In genomic region chr2:45104511-45105055, GRCm38 (mm10) we compare ENCODE assay signal across 9 mouse cellular contexts. TPM values are rescaled to one million over a fixed set of nuclear protein-coding genes. Genes with fewer than 3 reads are reported as not detected.
DNase-seq lines count a peak whose midpoint lies in the region; ATAC-seq and TF ChIP-seq lines count a peak whose summit lies in the region.
"Had no signal": no experiment of that assay in that cellular context is flagged by ENCODE, and none has a peak within 500 bp of the region (broad histone marks: within the 10 kb centered on the region; RNA-seq: fewer than 3 reads in every experiment).

No protein-coding gene starts in this region.

- H3K9me3 ChIP-seq in lung, embryonic 14.5 days (ENCODE audit: low read depth, low read length) = no peaks in the 10 kb centered on the region
- H3K9me3 ChIP-seq in embryonic facial prominence, embryonic 15.5 days (replicated peaks) = no peaks in the 10 kb centered on the region
- no peaks in the 10 kb centered on the region for H3K9me3 ChIP-seq in hindbrain, embryonic 15.5 days
- no peaks in the 10 kb centered on the region for H3K9me3 ChIP-seq in neural tube, embryonic 13.5 days

- H3K4me2 ChIP-seq in lung, embryonic 14.5 days = peak overlapping the region; percentile 83
- H3K4me2 ChIP-seq in embryonic facial prominence, embryonic 15.5 days (replicated peaks) = peak overlapping the region; percentile 44
- peak overlapping the region; percentile 81 for H3K4me2 ChIP-seq in hindbrain, embryonic 15.5 days
- H3K4me2 ChIP-seq in neural tube, embryonic 13.5 days = peak overlapping the region; percentile 78

- peak overlapping the region; percentile 85 for H3K4me3 ChIP-seq in lung, embryonic 14.5 days (ENCODE audit: low read depth, low read length)
- peak overlapping the region; percentile 28; the same call in 1 of the 2 replicates for H3K4me3 ChIP-seq in embryonic facial prominence, embryonic 15.5 days (replicated peaks)
- peak overlapping the region; percentile 8; the same call in 1 of the 2 replicates for H3K4me3 ChIP-seq in hindbrain, embryonic 15.5 days
- H3K4me3 ChIP-seq in neural tube, embryonic 13.5 days = peak overlapping the region; percentile 88

- peak overlapping the region; percentile 100 for H3K9ac ChIP-seq in lung, embryonic 14.5 days
- H3K9ac ChIP-seq in embryonic facial prominence, embryonic 15.5 days = 0 out of 2 replicates have a peak overlapping the region, but pooled peaks have one; percentile 4
- peak overlapping the region; percentile 17; the same call in 1 of the 2 replicates for H3K9ac ChIP-seq in hindbrain, embryonic 15.5 days
- peak overlapping the region; percentile 64 for H3K9ac ChIP-seq in neural tube, embryonic 13.5 days

- peak overlapping the region; percentile 99 for H3K27ac ChIP-seq in lung, embryonic 14.5 days (ENCODE audit: low read depth)
- peak overlapping the region; percentile 55; the same call in 1 of the 2 replicates for H3K27ac ChIP-seq in embryonic facial prominence, embryonic 15.5 days (replicated peaks)
- peak overlapping the region; percentile 62 for H3K27ac ChIP-seq in hindbrain, embryonic 15.5 days (replicated peaks)
- peak overlapping the region; percentile 76 for H3K27ac ChIP-seq in neural tube, embryonic 13.5 days (replicated peaks)

- DNase-seq in lung, embryonic 14.5 days = peak; percentile 27
- no peak for DNase-seq in lung, postnatal 25 days (ENCODE audit: low spot score)
- no peak for DNase-seq in cerebellum, postnatal 25 days
- no peak for DNase-seq in layer of hippocampus, postnatal 14 days (ENCODE audit: low spot score in 2 of 2)
- no peak for DNase-seq in adrenal gland, postnatal 4 days (ENCODE audit: low spot score in 2 of 2)
- DNase-seq: kidney, postnatal 25 days had no signal

- peaks cover 48% of the 10 kb centered on the region for H3K36me3 ChIP-seq in lung, embryonic 14.5 days (ENCODE audit: insufficient read depth)
- no peaks in the 10 kb centered on the region for H3K36me3 ChIP-seq in embryonic facial prominence, embryonic 15.5 days
- no peaks in the 10 kb centered on the region for H3K36me3 ChIP-seq in hindbrain, embryonic 15.5 days
- H3K36me3 ChIP-seq in neural tube, embryonic 13.5 days = no peaks in the 10 kb centered on the region

- 0 out of 2 replicates have a peak, but pooled peaks have one; percentile 8 for TF ChIP-seq CTCF in lung, embryonic 14.5 days (IDR thresholded peaks at IDR 0.05; ENCODE audit: low read depth)

- H3K27me3 ChIP-seq in lung, embryonic 14.5 days (ENCODE audit: insufficient read depth, low read length) = 0 out of 2 replicates have a peak, but pooled peaks cover 2% of the 10 kb centered on the region
- peaks cover 4% of the 10 kb centered on the region; the same call in 1 of the 2 replicates for H3K27me3 ChIP-seq in embryonic facial prominence, embryonic 15.5 days
- H3K27me3 ChIP-seq in hindbrain, embryonic 15.5 days = no peaks in the 10 kb centered on the region
- no peaks in the 10 kb centered on the region for H3K27me3 ChIP-seq in neural tube, embryonic 13.5 days

- 22% methylated on average over 7 of the region's 7 CpGs for WGBS in lung, embryonic 14.5 days
- WGBS in embryonic facial prominence, embryonic 15.5 days = 30% methylated on average over 7 of the region's 7 CpGs
- WGBS in hindbrain, embryonic 15.5 days = 8% methylated on average over 7 of the region's 7 CpGs
- WGBS in neural tube, embryonic 13.5 days = 8% methylated on average over 7 of the region's 7 CpGs

- peaks cover 28% of the 10 kb centered on the region for H3K4me1 ChIP-seq in lung, embryonic 14.5 days (ENCODE audit: insufficient read depth)
- peaks cover 33% of the 10 kb centered on the region for H3K4me1 ChIP-seq in embryonic facial prominence, embryonic 15.5 days
- peaks cover 64% of the 10 kb centered on the region for H3K4me1 ChIP-seq in hindbrain, embryonic 15.5 days (replicated peaks)
- H3K4me1 ChIP-seq in neural tube, embryonic 13.5 days (replicated peaks) = peaks cover 88% of the 10 kb centered on the region

- ATAC-seq in lung, embryonic 14.5 days (ENCODE audit: insufficient read depth) = no peak
- no peak for ATAC-seq in embryonic facial prominence, embryonic 15.5 days (ENCODE audit: insufficient number of reproducible peaks, low FRiP score, low TSS enrichment, low read depth)
- no peak for ATAC-seq in hindbrain, embryonic 15.5 days (ENCODE audit: low FRiP score, low read depth)
- no peak for ATAC-seq in neural tube, embryonic 13.5 days (ENCODE audit: low read depth)

RNA-seq across cellular contexts. Expression of gene Zeb2, which starts 12.6 kb away (rescaled TPM):
- polyA plus RNA-seq in lung, embryonic 14.5 days (2014; fragmentation: Nextera tagmentation; extraction: Ambion mirVana) = 90.1 and 90.4 TPM in 2 replicates
- polyA plus RNA-seq in embryonic facial prominence, embryonic 15.5 days (2015; fragmentation: Nextera tagmentation; extraction: Ambion mirVana) = 69.8 and 71.2 TPM in 2 replicates
- polyA plus RNA-seq in hindbrain, embryonic 15.5 days (2015; fragmentation: Nextera tagmentation; extraction: Ambion mirVana) = 37.0 and 38.0 TPM in 2 replicates
- 48.9 and 55.7 TPM in 2 replicates for polyA plus RNA-seq in neural tube, embryonic 13.5 days (2015; fragmentation: Nextera tagmentation; extraction: Ambion mirVana)
- 100 to 1,000 TPM; 345 to 384 TPM for total RNA-seq in layer of hippocampus, postnatal 14 days (2021)
- 100 to 1,000 TPM; 169 to 173 TPM for total RNA-seq in adrenal gland, postnatal 4 days (2021)

Comparison
In these comparisons a context has a peak if more than half of its experiments do, and no peak if none do; other contexts are left out.
1. H3K4me3 ChIP-seq: peak in every context shown above with its lines; median percentile 88 in neural tube, embryonic 13.5 days; 85 in lung, embryonic 14.5 days; 28 in embryonic facial prominence, embryonic 15.5 days; 8 in hindbrain, embryonic 15.5 days.
2. H3K9ac ChIP-seq: peak in every context shown above with its lines; median percentile 100 in lung, embryonic 14.5 days; 64 in neural tube, embryonic 13.5 days; 17 in hindbrain, embryonic 15.5 days; 4 in embryonic facial prominence, embryonic 15.5 days.